Mouse (Mus musculus): Measurements from ENCODE around the gene Gzmn. TPM values are rescaled to one million over a fixed set of nuclear protein-coding genes. Genes with fewer than 3 reads are reported as not detected.
"Not testable (repeated sequence)": the region's sequence is repeated elsewhere in the genome, so short reads cannot be mapped to it uniquely, and the experiment has no call there.

The Gzmn gene
- polyA plus RNA-seq (2015; fragmentation: Nextera tagmentation; extraction: Ambion mirVana): not detected in 2 replicates

GRCm38 (mm10) chr14:56174499-56174898 is at the start of gene Gzmn:
TSS of gene Gzmn (minus strand) at chr14:56174599.
- Histone ChIP-seq H3K9me3 (replicated peaks) (no peaks in the 10 kb centered on the region), H3K4me3 (replicated peaks) (no peak within 1 kb of the TSS), H3K4me1 (no peaks in the 10 kb centered on the region), H3K36me3 (no peaks in the 10 kb centered on the region), H3K4me2 (replicated peaks) (no peak within 1 kb of the TSS), H3K27me3 (no peaks in the 10 kb centered on the region), H3K9ac (no peak within 1 kb of the TSS), H3K27ac (replicated peaks) (no peak within 1 kb of the TSS)
- WGBS: 81% methylated on average over 5 of the region's 5 CpGs
- no peak for ATAC-seq (ENCODE audit: insufficient number of reproducible peaks, low FRiP score, low TSS enrichment, low read depth)

GRCm38 (mm10) chr14:56211317-56211716 is 36.9 kb upstream of the Gzmn start, which contains the start of gene Gzmf:
TSS of gene Gzmf (minus strand) at chr14:56211417.
- H3K9me3 ChIP-seq (replicated peaks): no peaks in the 10 kb centered on the region
- no peaks in the 10 kb centered on the region for H3K27me3 ChIP-seq
- no peak within 1 kb of the TSS for H3K9ac ChIP-seq
- ATAC-seq (ENCODE audit: insufficient number of reproducible peaks, low FRiP score, low TSS enrichment, low read depth): no peak
- no peak within 1 kb of the TSS for H3K27ac ChIP-seq (replicated peaks)
- H3K4me1 ChIP-seq: no peaks in the 10 kb centered on the region
- no peak within 1 kb of the TSS for H3K4me2 ChIP-seq (replicated peaks)
- no peaks in the 10 kb centered on the region for H3K36me3 ChIP-seq
- no peak within 1 kb of the TSS for H3K4me3 ChIP-seq (replicated peaks)
- 86% methylated on average over 4 of the region's 4 CpGs for WGBS

- no peak overlapping the region for H3K4me2 ChIP-seq (replicated peaks)
- no peaks in the 10 kb centered on the region for H3K9me3 ChIP-seq (replicated peaks)
- WGBS: 82% methylated on average over 1 of the region's 1 CpGs
- H3K4me3 ChIP-seq (replicated peaks): no peak overlapping the region
- no peak overlapping the region for H3K27ac ChIP-seq (replicated peaks)
- no peak for ATAC-seq (ENCODE audit: insufficient number of reproducible peaks, low FRiP score, low TSS enrichment, low read depth)
- H3K27me3 ChIP-seq: no peaks in the 10 kb centered on the region
- H3K4me1 ChIP-seq: no peaks in the 10 kb centered on the region
- no peak overlapping the region for H3K9ac ChIP-seq
- no peaks in the 10 kb centered on the region for H3K36me3 ChIP-seq
Observed at GRCm38 (mm10) chr14:56205613-56206012, 31.2 kb upstream of the Gzmn start.

- not testable (repeated sequence) for H3K4me3 ChIP-seq (replicated peaks); H3K36me3 ChIP-seq; H3K4me1 ChIP-seq; H3K27ac ChIP-seq (replicated peaks); ATAC-seq (ENCODE audit: insufficient number of reproducible peaks, low FRiP score, low TSS enrichment, low read depth); H3K9ac ChIP-seq; H3K4me2 ChIP-seq (replicated peaks); H3K27me3 ChIP-seq; H3K9me3 ChIP-seq (replicated peaks)
- WGBS: 32% methylated on average over 5 of the region's 5 CpGs
Observed at GRCm38 (mm10) chr14:56205021-56205420, 30.6 kb upstream of the Gzmn start.

GRCm38 (mm10) chr14:56203975-56204374 is 29.6 kb upstream of the Gzmn start:
- WGBS: 6% methylated on average over 2 of the region's 2 CpGs
- H3K4me3 ChIP-seq (replicated peaks): no peak overlapping the region

GRCm38 (mm10) chr14:56186946-56187345 is 12.5 kb upstream of the Gzmn start:
- Histone ChIP-seq H3K4me3 (replicated peaks) (no peak overlapping the region), H3K9ac (no peak overlapping the region), H3K9me3 (replicated peaks) (no peaks in the 10 kb centered on the region), H3K27ac (replicated peaks) (no peak overlapping the region), H3K4me1 (no peaks in the 10 kb centered on the region), H3K36me3 (no peaks in the 10 kb centered on the region), H3K27me3 (no peaks in the 10 kb centered on the region), H3K4me2 (replicated peaks) (no peak overlapping the region)
- ATAC-seq (ENCODE audit: insufficient number of reproducible peaks, low FRiP score, low TSS enrichment, low read depth): 0 out of 2 replicates have a peak, but pooled peaks have one; percentile 34
- 56% methylated on average over 6 of the region's 6 CpGs for WGBS

More at GRCm38 (mm10) chr14:56203975-56204374, 29.6 kb upstream of the Gzmn start:
- no peaks in the 10 kb centered on the region for H3K27me3 ChIP-seq
- H3K9ac ChIP-seq: no peak overlapping the region
- H3K36me3 ChIP-seq: no peaks in the 10 kb centered on the region
- H3K4me1 ChIP-seq: no peaks in the 10 kb centered on the region
- no peak overlapping the region for H3K4me2 ChIP-seq (replicated peaks)
- no peak for ATAC-seq (ENCODE audit: insufficient number of reproducible peaks, low FRiP score, low TSS enrichment, low read depth)
- H3K27ac ChIP-seq (replicated peaks): no peak overlapping the region
- H3K9me3 ChIP-seq (replicated peaks): no peaks in the 10 kb centered on the region

GRCm38 (mm10) chr14:56186521-56186920 is 12.1 kb upstream of the Gzmn start:
- Histone ChIP-seq H3K27ac (replicated peaks) (no peak overlapping the region), H3K4me3 (replicated peaks) (no peak overlapping the region), H3K36me3 (no peaks in the 10 kb centered on the region), H3K27me3 (no peaks in the 10 kb centered on the region), H3K4me2 (replicated peaks) (no peak overlapping the region), H3K9me3 (replicated peaks) (no peaks in the 10 kb centered on the region), H3K9ac (no peak overlapping the region), H3K4me1 (no peaks in the 10 kb centered on the region)
- 67% methylated on average over 5 of the region's 5 CpGs for WGBS
- no peak for ATAC-seq (ENCODE audit: insufficient number of reproducible peaks, low FRiP score, low TSS enrichment, low read depth)

- not testable (repeated sequence) for H3K9ac ChIP-seq; H3K4me2 ChIP-seq (replicated peaks); H3K9me3 ChIP-seq (replicated peaks); H3K36me3 ChIP-seq; H3K4me3 ChIP-seq (replicated peaks); H3K27ac ChIP-seq (replicated peaks); ATAC-seq (ENCODE audit: insufficient number of reproducible peaks, low FRiP score, low TSS enrichment, low read depth); H3K27me3 ChIP-seq; H3K4me1 ChIP-seq
- WGBS: 18% methylated on average over 8 of the region's 8 CpGs
Observed at GRCm38 (mm10) chr14:56177651-56178050, 3.3 kb upstream of the Gzmn start.

- Histone ChIP-seq H3K9ac (no peak overlapping the region), H3K9me3 (replicated peaks) (no peaks in the 10 kb centered on the region), H3K4me2 (replicated peaks) (no peak overlapping the region), H3K27ac (replicated peaks) (no peak overlapping the region), H3K4me1 (no peaks in the 10 kb centered on the region), H3K4me3 (replicated peaks) (no peak overlapping the region), H3K27me3 (no peaks in the 10 kb centered on the region), H3K36me3 (no peaks in the 10 kb centered on the region)
- no peak for ATAC-seq (ENCODE audit: insufficient number of reproducible peaks, low FRiP score, low TSS enrichment, low read depth)
- WGBS: 91% methylated on average over 6 of the region's 6 CpGs
Observed at GRCm38 (mm10) chr14:56173396-56173795, 1.0 kb downstream of the Gzmn start.

- no peak for ATAC-seq (ENCODE audit: insufficient number of reproducible peaks, low FRiP score, low TSS enrichment, low read depth)
- Histone ChIP-seq H3K36me3 (no peaks in the 10 kb centered on the region), H3K4me3 (replicated peaks) (no peak overlapping the region)
Observed at GRCm38 (mm10) chr14:56172744-56173143, 1.7 kb downstream of the Gzmn start.

GRCm38 (mm10) chr14:56168009-56168408 is 6.4 kb downstream of the Gzmn start:
- Histone ChIP-seq H3K4me1 (no peaks in the 10 kb centered on the region), H3K9me3 (replicated peaks) (no peaks in the 10 kb centered on the region), H3K27ac (replicated peaks) (no peak overlapping the region), H3K4me3 (replicated peaks) (no peak overlapping the region), H3K4me2 (replicated peaks) (no peak overlapping the region), H3K27me3 (no peaks in the 10 kb centered on the region), H3K9ac (no peak overlapping the region), H3K36me3 (no peaks in the 10 kb centered on the region)
- ATAC-seq (ENCODE audit: insufficient number of reproducible peaks, low FRiP score, low TSS enrichment, low read depth): no peak
- 74% methylated on average over 6 of the region's 6 CpGs for WGBS

More at GRCm38 (mm10) chr14:56172744-56173143, 1.7 kb downstream of the Gzmn start:
- H3K9ac ChIP-seq: no peak overlapping the region
- no peaks in the 10 kb centered on the region for H3K9me3 ChIP-seq (replicated peaks)
- whole genome bisulfite sequencing: 88% methylated on average over 5 of the region's 5 CpGs
- no peaks in the 10 kb centered on the region for H3K4me1 ChIP-seq
- no peak overlapping the region for H3K27ac ChIP-seq (replicated peaks)
- H3K4me2 ChIP-seq (replicated peaks): no peak overlapping the region
- no peaks in the 10 kb centered on the region for H3K27me3 ChIP-seq

- Histone ChIP-seq H3K36me3 (no peaks in the 10 kb centered on the region), H3K4me2 (replicated peaks) (no peak overlapping the region), H3K4me3 (replicated peaks) (no peak overlapping the region), H3K27ac (replicated peaks) (no peak overlapping the region), H3K27me3 (no peaks in the 10 kb centered on the region), H3K9me3 (replicated peaks) (no peaks in the 10 kb centered on the region), H3K4me1 (no peaks in the 10 kb centered on the region), H3K9ac (no peak overlapping the region)
- WGBS: 90% methylated on average over 2 of the region's 2 CpGs
- ATAC-seq (ENCODE audit: insufficient number of reproducible peaks, low FRiP score, low TSS enrichment, low read depth): no peak
Observed at GRCm38 (mm10) chr14:56162109-56162508, 12.3 kb downstream of the Gzmn start.

Measured in embryonic facial prominence, embryonic 15.5 days (tissue).